Mouse (Mus musculus) urinary bladder, postnatal 36 days (tissue): ENCODE measurements around the gene C2cd5.
A peak's percentile ranks its signal among the peaks of the same experiment; 100 is the strongest.
"Not testable (repeated sequence)": the region's sequence is repeated elsewhere in the genome, so short reads cannot be mapped to it uniquely, and the experiment has no call there.

Source experiments
- DNase-seq, 2 experiments: peaks; one replicate each; pipeline ENCODE4 v3.0.0; 2022; ENCODE audit warnings: low spot score in 2 of 2, mixed read lengths in 1 of 2

C2cd5 gene

GRCm38 (mm10) chr6:143020647-143021046 lies 79.3 kb downstream of the C2cd5 start:
- no peak for DNase-seq

- no peak for DNase-seq
Observed at GRCm38 (mm10) chr6:143020146-143020545, 79.8 kb downstream of the C2cd5 start.

- DNase-seq: no peak
Observed at GRCm38 (mm10) chr6:143012513-143013215, 87.3 kb downstream of the C2cd5 start.

GRCm38 (mm10) chr6:143008865-143009264 lies 91.1 kb downstream of the C2cd5 start:
- DNase-seq: no peak

- not testable (repeated sequence) for DNase-seq
Observed at GRCm38 (mm10) chr6:143005209-143005608, 94.7 kb downstream of the C2cd5 start.

- no peak for DNase-seq
Observed at GRCm38 (mm10) chr6:143004801-143005200, 95.1 kb downstream of the C2cd5 start.

GRCm38 (mm10) chr6:142998221-142998999 lies 101.5 kb downstream of the C2cd5 start:
- DNase-seq: peak in 1 of 2 experiments; percentile 48

GRCm38 (mm10) chr6:142996887-142997286 lies 103.1 kb downstream of the C2cd5 start:
- DNase-seq: no peak

GRCm38 (mm10) chr6:142995567-142995966 lies 104.4 kb downstream of the C2cd5 start:
- DNase-seq: peak in 1 of 2 experiments; percentile 66

GRCm38 (mm10) chr6:142994821-142995220 lies 105.1 kb downstream of the C2cd5 start:
- no peak for DNase-seq

GRCm38 (mm10) chr6:142993705-142994698 lies 105.9 kb downstream of the C2cd5 start:
- no peak for DNase-seq

- DNase-seq: no peak
Observed at GRCm38 (mm10) chr6:142992971-142993370, 107.0 kb downstream of the C2cd5 start.

GRCm38 (mm10) chr6:142992099-142992498 lies 107.8 kb downstream of the C2cd5 start:
- no peak for DNase-seq

GRCm38 (mm10) chr6:142991391-142992059 lies 108.4 kb downstream of the C2cd5 start:
- DNase-seq: no peak

- no peak for DNase-seq
Observed at GRCm38 (mm10) chr6:142990516-142990915, 109.4 kb downstream of the C2cd5 start.

GRCm38 (mm10) chr6:142989495-142989894 lies 110.4 kb downstream of the C2cd5 start:
- peak in 1 of 2 experiments; percentile 18 for DNase-seq

- DNase-seq: peak in 1 of 2 experiments; percentile 31
Observed at GRCm38 (mm10) chr6:142988753-142989152, 111.2 kb downstream of the C2cd5 start.

GRCm38 (mm10) chr6:142988231-142988630 lies 111.7 kb downstream of the C2cd5 start:
- no peak for DNase-seq

- no peak for DNase-seq
Observed at GRCm38 (mm10) chr6:142987616-142988015, 112.3 kb downstream of the C2cd5 start.

- not testable (repeated sequence) for DNase-seq
Observed at GRCm38 (mm10) chr6:142986706-142987105, 113.2 kb downstream of the C2cd5 start.
